Mouse (Mus musculus) lung, postnatal 36 days (tissue): ENCODE measurements around the gene Ppil3.

Experiments
- DNase-seq: peaks from one replicate; pipeline ENCODE4 v3.0.0; 2022; ENCODE audit warnings: mixed read lengths

Ppil3 gene

GRCm38 (mm10) chr1:58445143-58445722 is at the start of gene Ppil3, which contains the start of gene Nif3l1:
Gene Ppil3, minus strand, starts transcription at chr1:58445486.
Gene Nif3l1, plus strand, starts transcription at chr1:58445151.
- DNase-seq = peak; percentile 91

DNA sequence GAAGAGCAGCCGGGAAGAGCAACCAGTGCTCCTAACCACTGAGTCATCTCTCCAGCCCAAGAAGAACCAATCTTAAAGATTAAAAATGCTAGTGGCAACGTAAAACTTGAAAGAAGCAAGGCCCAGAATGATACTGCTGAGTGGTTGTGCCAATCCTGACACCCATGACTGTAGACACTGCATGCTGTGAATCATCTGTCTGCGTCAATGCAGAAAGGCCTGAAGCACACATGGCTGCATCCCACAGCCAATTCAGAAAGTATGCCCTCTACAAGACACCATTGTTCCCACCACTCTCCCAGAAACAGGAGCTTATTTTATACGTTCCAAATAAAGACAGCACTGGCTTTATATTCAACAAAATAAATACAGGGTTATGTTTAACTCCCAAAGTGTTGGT is 37.4 kb upstream of the Ppil3 start:
- DNase-seq = no peak

- no peak for DNase-seq
Observed at GRCm38 (mm10) chr1:58475662-58476061, 30.4 kb upstream of the Ppil3 start.

DNA sequence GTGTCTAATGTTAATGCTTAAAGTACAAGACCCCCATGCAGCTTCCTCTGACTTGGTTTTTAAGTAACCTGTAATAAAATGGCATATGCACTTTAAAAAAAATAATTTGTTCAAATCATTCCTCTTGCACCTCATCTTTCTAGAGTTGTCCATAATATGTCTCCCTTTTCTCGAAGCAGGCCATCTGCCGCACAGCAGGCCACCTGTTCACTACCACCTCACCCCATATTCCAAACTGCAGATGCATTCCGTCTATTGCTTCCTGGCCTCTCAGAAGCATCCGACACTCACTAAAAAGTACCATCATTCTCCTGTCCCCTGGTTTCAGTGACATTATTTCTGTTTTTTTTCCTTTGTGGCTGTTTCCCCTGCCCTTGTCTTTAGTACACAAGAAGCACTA is 20.3 kb upstream of the Ppil3 start:
- no peak for DNase-seq

DNA sequence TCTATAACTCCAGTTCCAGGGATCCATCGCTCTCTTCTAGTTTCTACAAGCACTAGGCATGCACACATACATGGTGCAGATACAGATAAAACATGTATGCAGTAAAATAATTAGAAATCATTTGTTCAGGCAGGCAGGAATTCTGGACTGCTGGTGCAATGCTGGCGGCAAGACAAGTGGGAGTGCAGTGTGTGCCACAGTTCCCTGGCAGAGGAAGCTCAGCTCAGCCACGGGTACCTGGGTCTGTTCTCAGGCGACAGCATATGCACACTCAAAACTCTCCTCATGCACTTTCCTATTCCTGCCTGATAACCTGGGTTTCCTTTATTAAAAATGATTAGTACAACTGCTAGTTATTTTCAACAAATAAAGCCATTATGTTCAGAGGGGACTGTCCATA is 19.8 kb upstream of the Ppil3 start:
- DNase-seq = no peak

- DNase-seq = no peak
Observed at GRCm38 (mm10) chr1:58463935-58464334, 18.6 kb upstream of the Ppil3 start.

GRCm38 (mm10) chr1:58460566-58460965 is 15.3 kb upstream of the Ppil3 start:
- no peak for DNase-seq

DNA sequence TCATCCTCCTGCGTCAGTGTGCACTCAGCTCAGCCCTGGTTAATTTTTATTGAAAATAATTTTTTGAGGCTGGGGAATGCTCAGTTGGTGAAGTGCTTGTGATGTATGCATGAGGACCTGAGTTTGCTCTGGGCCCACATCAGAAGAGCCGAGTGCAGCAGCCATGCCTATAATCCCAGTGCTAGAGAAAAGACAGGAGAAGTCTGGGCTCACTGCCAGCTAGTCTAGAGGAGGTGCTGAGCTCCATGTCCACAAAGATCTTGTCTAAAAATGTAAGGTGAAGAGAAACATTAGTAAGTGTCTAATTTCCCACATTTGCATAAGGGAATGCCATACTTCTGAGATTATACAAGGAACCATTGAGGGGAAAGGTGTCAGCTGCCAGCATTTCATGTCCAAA is 13.6 kb upstream of the Ppil3 start:
- DNase-seq = no peak

DNA sequence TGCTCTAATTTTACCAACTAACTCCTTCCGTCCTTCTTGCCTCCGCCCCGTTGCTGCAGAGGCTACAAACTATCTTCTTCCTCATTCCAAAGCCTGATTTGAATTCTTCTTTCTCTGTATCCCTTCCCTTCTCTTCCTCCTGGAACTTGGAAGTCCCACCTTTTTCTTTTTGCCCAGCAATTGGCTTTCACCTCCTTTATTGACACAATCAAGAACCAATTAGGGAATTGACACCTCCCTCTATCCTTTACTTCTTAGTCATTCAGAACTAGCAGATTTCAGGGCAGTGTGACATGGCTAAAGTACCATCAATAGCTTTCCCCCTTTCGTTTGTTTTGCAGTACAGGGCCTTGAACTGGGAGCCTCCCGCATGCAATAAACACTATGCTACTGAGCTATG is 12.9 kb upstream of the Ppil3 start:
- DNase-seq = no peak

DNA sequence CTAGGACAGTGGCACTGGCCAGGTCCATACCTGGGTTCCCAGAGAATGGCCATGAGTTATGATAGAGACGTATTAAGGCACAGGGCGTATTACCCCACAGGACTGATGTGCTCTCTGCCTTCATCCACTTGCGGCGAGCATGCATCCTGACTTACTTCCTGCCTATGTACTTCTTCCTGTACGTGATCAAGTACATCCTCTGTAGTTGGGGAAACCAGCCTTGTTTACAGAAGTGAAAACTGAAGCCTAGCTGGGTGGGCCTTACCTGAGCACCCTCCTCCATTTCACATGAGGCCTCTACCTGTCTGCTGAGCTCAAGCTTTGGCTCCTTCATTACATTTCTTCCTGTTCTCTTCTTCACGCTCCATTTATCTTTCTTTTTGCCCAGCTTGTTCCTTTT is 9.0 kb upstream of the Ppil3 start:
- no peak for DNase-seq

GRCm38 (mm10) chr1:58448396-58448795 is 3.1 kb upstream of the Ppil3 start:
- DNase-seq = no peak

GRCm38 (mm10) chr1:58447766-58448165 is 2.5 kb upstream of the Ppil3 start:
- no peak for DNase-seq

DNA sequence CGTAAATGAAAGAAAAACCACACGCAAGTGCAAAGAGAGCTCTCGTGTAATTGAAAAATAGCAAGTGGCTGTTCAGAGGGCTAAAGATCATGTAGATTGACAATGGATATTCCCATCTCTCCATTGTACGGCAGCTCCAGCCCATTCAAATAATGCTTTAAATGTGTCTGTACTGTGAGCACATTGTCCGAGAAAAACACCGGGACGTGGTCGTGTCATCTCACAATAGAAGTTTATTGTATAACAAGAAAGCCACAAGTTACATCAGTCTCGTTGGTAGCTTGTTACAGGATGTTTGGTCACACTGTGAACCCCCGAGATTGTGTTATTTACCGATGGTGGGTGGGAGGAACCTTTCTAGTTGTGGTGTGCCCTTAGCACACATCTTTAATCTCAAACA is 575 bp upstream of the Ppil3 start:
- DNase-seq = no peak

DNA sequence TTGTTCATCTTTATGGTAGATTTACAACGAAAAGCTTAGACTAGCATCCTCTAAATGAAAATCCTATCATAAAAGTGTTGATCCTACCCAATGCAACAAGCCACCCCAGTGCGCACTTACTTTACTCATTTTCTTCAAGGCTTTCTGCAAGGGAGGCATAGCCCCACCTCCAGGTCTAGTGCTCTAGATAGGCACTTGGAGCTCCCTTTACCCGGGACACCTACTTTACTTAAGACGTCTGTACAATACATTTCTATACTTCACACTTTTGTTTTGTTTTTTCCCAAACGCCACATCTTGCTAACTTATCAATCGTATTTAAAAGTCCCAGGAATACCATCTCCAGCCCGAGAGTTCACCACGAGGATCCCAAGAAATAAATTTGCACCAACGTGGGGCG is 595 bp downstream of the Ppil3 start:
- no peak for DNase-seq

GRCm38 (mm10) chr1:58424551-58424950 is 20.7 kb downstream of the Ppil3 start:
- DNase-seq = no peak

- peak; percentile 98 for DNase-seq
Observed at GRCm38 (mm10) chr1:58423371-58424248, 21.7 kb downstream of the Ppil3 start, which contains the start of gene Clk1. Gene Clk1, minus strand, starts transcription at chr1:58424066.

DNA sequence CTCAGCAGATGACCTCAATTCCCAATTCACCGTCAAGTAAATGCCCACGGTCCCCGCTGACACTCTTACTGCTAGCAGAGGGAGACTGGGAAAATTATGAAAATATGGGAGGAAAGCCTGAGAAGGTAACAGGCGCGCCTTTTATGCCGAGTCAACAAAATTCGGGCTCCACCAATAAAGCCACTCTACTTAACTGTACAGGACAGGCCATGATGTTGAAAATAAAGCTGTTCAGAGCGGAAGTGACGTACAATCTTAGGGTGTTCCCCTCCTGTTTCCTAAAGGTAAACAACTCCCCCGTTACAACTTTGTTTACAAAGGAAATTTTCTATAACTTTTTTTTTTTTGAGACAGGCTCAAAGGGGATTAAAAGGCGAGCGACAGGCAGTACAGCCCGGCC is 22.4 kb downstream of the Ppil3 start:
- peak; percentile 90 for DNase-seq

GRCm38 (mm10) chr1:58420961-58421360 is 24.3 kb downstream of the Ppil3 start:
- DNase-seq = no peak

- DNase-seq = no peak
Observed at GRCm38 (mm10) chr1:58420032-58420431, 25.3 kb downstream of the Ppil3 start.

GRCm38 (mm10) chr1:58416048-58416447 is 29.2 kb downstream of the Ppil3 start:
- DNase-seq = no peak

GRCm38 (mm10) chr1:58415442-58415841 is 29.8 kb downstream of the Ppil3 start:
- no peak for DNase-seq

GRCm38 (mm10) chr1:58410776-58411175 is 34.5 kb downstream of the Ppil3 start:
- no peak for DNase-seq

DNA sequence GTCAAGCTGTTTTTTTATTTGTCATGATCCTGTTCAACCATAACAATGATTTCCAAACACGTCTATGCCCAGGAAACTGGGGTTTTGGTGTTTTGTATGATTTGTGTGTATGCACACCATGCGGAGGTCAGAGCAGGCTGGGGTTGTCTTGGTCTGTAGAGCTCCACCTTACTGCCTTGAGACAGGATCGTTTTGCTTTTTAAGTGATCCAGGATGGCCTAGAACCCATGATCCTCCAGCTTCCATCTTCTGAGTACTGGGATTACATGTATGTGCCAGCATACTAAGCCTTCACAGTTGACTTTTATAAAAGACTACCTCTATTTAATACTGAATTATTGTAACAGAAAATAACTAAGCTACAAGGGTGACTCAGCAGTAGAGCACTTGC is 35.1 kb downstream of the Ppil3 start:
- DNase-seq = no peak

GRCm38 (mm10) chr1:58409553-58410197 is 35.6 kb downstream of the Ppil3 start:
- no peak for DNase-seq
